Mouse (Mus musculus) gastrocnemius, adult 8-10 months (tissue): ENCODE results near the gene Ccm2l. TPM values are rescaled to one million over a fixed set of nuclear protein-coding genes. Genes with fewer than 3 reads are reported as not detected.

Experiments used
- DNase-seq, 2 experiments: peaks; one replicate each; pipeline ENCODE4 v3.0.0; 2022; ENCODE audit warnings: low spot score in 2 of 2
- total RNA-seq, 4 experiments: library from RNA; stranded (reverse); gene quantifications; 2 replicates each; pipeline ENCODE4 v1.2.4; 2022

The Ccm2l gene
- total RNA-seq, 4 experiments from 2014 or later, result 2.6 to 3.3 (median 2.8) TPM

DNA sequence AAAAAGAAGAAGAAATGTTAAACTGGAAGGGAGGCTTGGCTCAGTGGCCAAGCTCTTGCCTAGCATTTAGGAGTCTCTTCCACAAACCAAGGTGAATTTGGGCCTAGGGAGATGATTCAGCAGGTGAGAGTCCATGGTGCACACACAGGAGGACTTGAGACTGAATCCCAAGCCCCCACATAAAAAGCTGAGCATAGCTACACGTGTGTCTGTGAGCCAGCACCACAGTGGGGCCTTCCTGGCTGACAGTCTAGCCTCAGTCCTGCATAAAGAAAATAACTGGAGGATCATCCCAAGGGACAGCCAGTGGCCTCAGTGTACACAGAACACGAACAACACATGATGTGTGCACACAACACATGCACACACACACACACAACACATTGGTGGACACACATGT, 23.6 kb downstream of the Ccm2l start:
- no peak for DNase-seq

DNA sequence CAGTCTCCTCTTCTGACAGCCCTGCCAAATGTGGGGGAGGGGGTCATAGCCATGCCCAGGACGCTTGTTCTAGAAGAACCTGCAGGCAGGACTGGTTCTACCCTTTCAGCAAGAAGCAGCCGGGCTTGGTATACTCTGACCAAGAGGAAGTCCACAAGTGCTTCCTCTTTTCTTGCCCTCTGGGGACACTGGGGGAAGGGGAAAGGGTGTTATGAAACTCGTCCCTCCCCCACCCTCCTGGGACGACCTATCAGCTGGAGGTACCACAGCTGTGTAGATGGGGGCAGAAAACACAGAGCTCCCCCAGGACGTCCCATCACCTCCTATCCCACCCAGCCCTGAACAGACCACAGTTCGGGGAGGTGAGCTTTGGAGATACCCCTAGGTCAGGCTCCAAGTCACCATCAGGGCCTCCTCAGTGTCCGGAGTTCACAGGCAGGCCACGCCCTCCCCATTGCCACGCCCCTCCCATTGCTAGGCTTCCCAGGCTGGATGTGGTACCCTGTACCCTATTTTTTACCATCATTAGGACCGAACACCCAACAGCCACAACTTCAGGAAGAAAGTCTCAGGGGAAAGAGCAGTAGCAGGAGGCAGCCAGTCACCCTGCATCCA, 24.9 kb downstream of the Ccm2l start:
- DNase-seq, result no peak

DNA sequence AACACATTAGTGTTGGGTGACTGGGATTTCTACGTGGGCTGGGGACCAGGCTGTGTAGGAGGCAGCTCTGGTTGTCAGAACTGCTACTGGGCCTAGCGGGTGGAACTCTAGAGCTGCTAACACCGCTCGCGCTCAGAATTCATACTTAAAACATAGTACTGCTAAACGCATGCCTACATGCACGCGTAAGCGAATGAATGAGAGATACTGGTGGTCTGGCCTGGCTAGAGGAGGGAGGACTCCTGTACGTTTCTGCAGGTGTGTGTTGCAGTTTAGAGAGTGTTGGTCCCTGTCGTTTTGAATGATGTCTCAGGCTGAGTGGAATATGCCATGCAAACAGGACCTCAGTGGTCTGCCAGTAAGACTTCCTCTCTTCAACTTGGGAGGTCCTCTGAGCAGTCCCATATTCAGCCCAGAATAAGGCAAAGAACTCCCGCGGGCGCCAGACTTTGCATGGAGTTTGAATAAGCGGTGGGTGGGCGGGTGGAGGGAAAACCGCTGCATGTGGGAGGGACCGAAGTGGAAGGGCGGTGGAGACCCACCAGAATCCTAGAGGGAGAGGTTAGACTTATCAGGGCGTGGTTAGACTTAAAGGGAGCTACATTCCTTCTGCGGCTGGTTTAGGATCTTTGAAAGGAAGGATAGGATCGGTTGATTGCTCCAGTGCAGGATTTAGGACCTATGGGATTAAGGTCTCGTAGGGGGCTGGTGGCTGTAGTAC, 41.5 kb downstream of the Ccm2l start:
- peak in 1 of 2 experiments; percentile 1 for DNase-seq

DNA sequence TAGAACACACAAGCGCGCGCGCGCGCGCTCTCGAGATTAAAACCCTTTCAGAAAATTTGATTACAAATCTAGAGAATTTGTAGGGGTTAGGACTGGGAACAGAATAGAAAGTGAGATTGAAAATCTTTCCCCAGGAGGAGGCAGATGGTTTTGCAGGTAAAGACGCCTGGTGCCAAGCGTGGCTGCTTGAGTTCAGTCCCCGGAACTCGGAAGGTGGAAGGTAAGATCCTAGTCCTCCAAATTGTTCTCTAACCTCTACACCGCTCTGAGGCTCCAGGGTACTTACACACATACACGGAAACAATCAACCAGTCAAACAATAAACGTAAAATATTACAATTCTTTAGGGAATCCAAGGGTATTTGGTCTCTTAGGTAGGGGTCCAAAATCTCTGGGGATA, 42.0 kb downstream of the Ccm2l start:
- peak in 1 of 2 experiments; percentile 1 for DNase-seq

DNA sequence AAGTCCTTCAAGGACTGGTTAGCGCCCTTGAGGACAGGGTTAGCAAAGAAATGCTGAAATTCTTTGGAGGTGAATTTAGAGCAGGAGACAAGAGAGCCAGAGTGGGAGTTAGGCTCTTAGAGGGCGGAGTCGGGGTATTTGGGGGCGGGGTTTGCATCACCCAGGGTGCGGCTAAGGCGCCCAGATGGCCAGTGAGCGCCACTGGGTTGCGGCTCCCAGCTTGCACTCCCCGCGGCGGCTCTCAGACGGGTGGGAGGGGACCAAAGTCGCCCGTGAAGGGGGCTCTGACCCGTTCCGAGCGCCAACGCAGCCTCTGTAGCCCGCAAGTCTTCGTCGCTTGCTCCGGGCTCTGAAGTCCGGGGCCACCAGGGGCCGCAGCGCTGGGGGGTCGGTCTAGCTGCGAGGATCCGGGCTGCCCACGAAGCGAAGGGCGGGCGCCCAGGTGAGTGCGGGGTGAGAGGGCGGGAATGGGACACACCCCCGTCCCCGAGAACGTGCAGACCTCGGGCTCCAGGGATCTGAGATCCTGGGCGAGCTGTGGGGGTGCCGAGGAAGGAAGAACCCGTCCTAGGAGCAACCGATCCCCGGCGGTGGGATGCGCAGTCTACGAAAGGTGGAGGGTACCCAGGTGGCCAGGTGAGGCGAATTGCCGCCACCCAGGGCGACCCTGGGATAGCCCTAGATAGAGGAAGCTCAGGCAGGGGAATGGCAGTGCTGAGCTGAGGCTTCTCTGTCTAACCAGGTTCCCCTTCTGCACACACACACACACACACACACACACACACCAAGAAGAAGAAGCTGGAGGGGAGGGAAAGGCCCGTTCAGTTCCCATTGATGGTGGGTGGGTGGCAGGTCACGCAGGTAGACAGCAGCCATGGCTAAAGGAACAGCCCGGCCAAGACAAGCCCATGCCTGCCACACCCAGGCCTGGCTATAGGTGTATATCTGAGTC, 42.8 kb downstream of the Ccm2l start, which contains the start of gene Hck:
Gene Hck (plus strand): TSS at position 156 of the 952 bp plus-strand sequence.
- peak in 1 of 2 experiments; percentile 13 for DNase-seq

DNA sequence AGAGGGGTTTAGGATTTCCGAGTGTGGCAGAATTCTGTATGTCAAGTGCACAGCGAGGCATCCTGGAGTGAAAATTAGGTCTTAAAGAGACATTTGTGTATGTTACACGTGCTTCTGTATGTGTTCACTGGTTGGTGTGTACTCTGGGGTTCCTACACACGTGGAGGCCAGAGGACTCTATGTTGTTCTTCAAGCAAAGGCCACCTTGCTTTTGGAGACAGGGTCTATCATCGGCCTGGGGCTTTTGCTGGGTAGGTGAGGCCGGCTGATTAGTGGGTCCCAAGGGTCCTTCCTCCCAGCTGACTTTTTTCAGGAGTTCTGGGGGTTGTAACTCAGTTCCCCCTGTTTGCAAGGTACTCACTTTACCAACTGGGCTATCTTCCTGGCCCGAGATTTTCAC, 43.8 kb downstream of the Ccm2l start:
- DNase-seq, result no peak

DNA sequence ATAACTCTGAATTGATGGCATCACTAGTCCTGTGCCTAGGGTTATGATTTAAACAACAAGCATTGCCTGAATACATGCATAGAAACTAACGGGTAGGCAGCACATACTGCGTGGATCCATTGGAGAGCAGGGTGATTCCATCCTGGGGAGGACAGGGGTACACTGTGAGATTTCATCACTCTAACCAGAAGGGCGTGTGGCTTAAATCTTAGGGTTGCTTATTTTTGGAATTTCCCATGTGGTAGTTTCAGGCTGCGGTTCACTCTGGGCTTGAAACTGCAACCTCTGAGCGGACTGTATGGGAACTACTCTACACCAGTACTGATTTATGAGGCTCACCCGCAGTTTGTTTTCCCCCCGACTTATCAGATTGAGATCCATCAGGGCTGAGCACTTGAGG, 45.5 kb downstream of the Ccm2l start:
- peak in 1 of 2 experiments; percentile 1 for DNase-seq

DNA sequence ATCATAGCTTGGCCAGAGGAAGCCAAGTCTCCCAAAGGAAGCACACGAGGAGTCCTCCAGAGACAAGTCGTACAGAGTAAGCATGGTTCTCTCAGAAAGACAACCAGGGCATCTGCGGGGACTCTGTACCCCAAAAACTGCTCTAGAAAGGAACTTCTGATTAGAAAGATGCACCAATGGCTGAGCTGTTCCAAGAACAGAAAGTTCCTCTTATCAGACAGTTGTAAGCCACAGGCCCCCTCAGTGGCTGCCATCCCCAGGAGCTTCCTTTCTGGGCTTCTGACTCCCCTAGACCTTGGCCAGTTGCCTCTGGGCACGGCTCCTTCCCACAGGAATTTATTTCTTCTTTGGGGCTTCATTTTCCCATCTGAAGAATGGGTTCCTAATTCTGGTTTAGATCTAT, 49.9 kb downstream of the Ccm2l start:
- DNase-seq, result no peak

DNA sequence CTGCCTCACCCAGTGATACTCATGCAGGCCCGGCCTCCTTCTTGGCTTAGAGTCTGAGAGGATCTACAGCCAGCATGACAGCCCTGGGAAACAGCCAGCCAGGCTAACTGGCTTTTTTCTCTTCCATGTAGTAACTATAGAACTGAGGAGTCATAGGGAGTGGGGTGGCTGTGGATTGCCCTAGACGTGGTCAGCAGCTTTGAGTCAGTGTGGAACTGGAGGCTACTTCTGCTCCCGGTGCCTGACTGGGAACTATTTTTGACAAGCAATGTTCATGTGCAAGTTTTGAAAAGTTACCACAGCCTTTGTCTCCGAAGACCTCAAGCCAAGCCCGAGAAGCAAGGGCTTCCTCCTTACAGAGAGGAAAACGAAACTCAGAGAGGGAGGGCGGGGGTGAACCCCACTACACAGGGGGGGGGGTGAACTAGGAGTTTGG, 51.3 kb downstream of the Ccm2l start:
- peak in 1 of 2 experiments; percentile 1 for DNase-seq

DNA sequence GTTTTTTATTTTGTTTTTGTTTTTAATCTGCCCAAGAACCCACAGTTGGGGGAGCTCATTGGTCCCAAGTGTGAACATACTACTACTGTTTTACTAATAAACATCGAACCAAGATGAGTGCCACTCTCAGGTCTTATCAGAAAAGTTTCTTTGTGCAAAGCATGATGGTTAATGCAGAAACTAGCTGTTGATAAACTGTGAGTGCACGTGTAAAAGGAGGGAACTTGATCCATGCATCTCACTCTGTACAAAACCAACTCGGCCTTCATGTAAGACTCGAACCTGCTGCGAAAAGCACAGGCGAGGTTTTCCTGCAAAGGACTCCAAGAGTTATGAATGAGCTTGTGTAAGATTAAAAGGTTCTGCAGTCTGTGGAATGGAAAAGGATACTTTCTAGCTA, 53.7 kb downstream of the Ccm2l start:
- no peak for DNase-seq

DNA sequence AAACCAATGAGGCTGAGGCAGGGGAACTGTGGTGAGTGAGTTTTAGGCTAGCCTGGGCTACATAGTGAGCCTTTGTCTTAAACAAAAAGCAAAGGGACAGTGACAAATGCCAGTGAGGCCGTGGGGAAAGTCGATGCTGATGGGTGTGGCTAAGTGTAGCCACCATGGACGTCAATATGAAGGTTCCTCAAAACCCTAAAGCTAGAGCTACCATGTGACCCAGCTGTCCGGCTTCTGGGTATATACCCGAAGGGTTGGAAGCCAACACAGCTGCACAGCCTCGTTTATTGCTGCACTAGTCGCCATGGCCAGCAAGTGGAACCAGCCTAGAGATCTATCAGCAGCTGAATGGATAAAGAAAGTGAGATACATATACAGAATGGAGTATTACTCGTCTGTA, 54.4 kb downstream of the Ccm2l start:
- no peak for DNase-seq

DNA sequence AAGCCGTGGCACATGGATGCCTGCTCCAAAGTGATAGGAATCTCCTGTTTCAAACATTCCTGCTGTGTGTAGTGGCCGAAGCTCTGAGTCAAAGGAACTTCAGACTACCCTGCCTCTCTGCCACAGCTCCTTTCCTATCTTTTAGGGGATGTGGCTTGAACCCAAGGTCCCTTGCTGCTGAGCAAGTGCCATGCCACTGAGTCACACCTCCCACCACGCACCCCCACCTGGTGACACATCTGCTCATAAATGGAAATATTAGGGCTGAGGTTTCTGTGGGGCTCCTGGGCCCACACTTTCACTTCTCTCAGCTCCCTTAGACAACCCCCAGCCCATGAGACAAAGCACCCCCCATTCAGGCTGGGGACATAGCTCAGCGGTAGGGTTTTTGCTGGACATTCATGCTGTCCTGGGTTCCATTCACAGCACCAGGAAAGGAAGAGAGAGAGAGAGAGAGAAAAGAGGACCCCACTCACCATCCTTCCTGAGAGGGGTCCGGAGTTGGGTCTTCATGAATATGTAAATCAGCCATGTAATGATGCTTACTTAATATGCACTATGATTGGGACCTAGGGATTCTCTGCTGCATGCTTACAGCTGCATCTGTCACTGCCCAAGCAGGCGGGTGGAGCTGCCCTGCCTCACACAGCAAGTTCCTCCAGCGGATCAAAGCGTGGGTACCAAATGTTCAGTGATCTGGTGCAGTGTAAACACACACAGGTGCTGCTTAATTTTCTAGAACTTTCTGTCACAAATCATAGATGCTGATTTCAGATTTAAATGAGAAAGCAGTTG, 56.3 kb downstream of the Ccm2l start:
- no peak for DNase-seq

DNA sequence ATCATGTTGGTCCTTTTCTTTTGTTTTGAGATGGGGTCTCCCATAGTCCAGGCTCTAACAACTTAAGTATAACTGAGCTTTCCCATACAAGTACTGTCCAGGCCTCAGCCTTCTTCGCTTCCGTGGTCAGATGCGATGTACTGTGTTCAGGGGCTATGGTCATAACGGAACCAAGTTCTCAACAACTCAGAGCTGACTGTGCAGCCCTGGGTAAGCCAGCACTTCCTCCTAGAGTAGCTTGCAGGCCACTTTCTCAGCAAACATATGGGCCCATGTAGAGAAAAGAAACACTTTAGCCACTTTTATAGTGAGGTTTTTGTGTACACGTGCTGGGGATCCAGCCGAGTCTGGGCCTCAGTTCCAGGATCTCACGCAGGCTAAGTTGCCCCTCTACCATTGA, 56.9 kb downstream of the Ccm2l start:
- DNase-seq, result no peak

DNA sequence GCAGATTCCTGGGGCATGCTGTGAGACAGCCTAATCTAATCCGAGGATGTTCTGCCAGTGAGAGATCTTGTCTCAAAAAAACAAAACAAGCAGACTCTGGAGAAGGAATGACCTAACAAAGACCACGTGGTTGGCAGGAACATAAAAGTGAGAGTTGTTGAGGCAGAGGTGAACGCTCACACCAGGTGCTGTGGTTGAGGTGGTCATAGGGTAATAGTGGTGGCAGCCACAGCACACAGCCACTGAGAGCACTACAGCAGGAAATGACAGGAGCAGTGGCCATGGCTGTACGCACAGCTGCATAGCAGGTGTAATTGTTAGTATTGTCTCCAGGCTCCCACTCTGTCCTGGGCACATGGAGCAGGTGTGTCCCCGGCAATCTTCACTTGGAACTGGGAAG, 60.1 kb downstream of the Ccm2l start:
- DNase-seq, result no peak

DNA sequence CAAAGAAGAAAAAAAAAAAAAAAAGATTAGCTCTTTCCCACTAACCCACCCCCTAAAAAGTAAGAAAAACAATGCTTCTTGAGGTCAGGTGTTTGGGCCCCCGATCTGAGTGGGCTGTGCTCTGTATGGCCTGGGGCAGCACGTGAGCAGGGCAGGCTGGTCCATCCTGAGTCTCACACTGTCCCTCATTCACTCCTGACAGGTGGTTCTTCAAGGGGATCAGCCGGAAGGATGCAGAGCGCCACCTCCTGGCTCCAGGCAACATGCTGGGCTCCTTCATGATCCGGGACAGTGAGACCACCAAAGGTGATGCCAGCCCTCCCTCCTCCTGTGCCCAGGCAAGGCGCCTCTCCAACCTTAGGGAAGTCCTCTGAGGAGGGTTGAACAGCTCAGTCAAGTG, 65.3 kb downstream of the Ccm2l start:
- no peak for DNase-seq

Other genes starting within 250 kb of the Ccm2l start
- gene Bcl2l1, start 234.2 kb upstream of the Ccm2l start, total RNA-seq, result 10 to 100 TPM in 3 of 4 experiments, 1 to 10 TPM in 1; 9.1 to 17.5 (median 15.4) TPM
- 1 to 10 TPM; 1.1 to 4.8 (median 3.1) TPM for gene Tpx2, start 218.0 kb upstream of the Ccm2l start, total RNA-seq
- 100 to 1,000 TPM; 731 to 847 (median 747) TPM for gene Mylk2, start 154.6 kb upstream of the Ccm2l start, total RNA-seq
- under 1 TPM; 0.24 to 0.94 (median 0.51) TPM for gene Foxs1, start 132.7 kb upstream of the Ccm2l start, total RNA-seq
- under 1 TPM in 3 of 4 experiments, not detected in 1; 0.16 to 0.62 (median 0.39) TPM for gene Dusp15, start 114.3 kb upstream of the Ccm2l start, total RNA-seq
- not detected for gene Ttll9, start 103.5 kb upstream of the Ccm2l start, total RNA-seq
- 10 to 100 TPM; 71.5 to 83.6 (median 81.3) TPM for gene Pdrg1, start 50.5 kb upstream of the Ccm2l start, total RNA-seq
- gene Xkr7, start 34.1 kb upstream of the Ccm2l start, total RNA-seq, result not detected
- gene Hck, start 42.5 kb downstream of the Ccm2l start, total RNA-seq, result under 1 TPM; 0.13 to 0.27 (median 0.21) TPM
- 10 to 100 TPM; 25.5 to 30.3 (median 28.4) TPM for gene Tm9sf4, start 95.3 kb downstream of the Ccm2l start, total RNA-seq
- under 1 TPM; 0.22 to 0.48 (median 0.37) TPM for gene Tspyl3, start 159.5 kb downstream of the Ccm2l start, total RNA-seq
- 1 to 10 TPM; 2.3 to 3.4 (median 3.0) TPM for gene Plagl2, start 175.5 kb downstream of the Ccm2l start, total RNA-seq
- 10 to 100 TPM in 3 of 4 experiments, 1 to 10 TPM in 1; 9.2 to 12.3 (median 10.9) TPM for gene Pofut1, start 175.6 kb downstream of the Ccm2l start, total RNA-seq
- 1 to 10 TPM; 3.0 to 3.7 (median 3.4) TPM for gene Kif3b, start 225.5 kb downstream of the Ccm2l start, total RNA-seq